Mouse (Mus musculus): ENCODE results near the gene Mamdc4. TPM values are rescaled to one million over a fixed set of nuclear protein-coding genes. Genes with fewer than 3 reads are reported as not detected.

Gene Mamdc4
- total RNA-seq, 2 experiments from 2014 or later: 1.3 to 3.2 TPM

DNA sequence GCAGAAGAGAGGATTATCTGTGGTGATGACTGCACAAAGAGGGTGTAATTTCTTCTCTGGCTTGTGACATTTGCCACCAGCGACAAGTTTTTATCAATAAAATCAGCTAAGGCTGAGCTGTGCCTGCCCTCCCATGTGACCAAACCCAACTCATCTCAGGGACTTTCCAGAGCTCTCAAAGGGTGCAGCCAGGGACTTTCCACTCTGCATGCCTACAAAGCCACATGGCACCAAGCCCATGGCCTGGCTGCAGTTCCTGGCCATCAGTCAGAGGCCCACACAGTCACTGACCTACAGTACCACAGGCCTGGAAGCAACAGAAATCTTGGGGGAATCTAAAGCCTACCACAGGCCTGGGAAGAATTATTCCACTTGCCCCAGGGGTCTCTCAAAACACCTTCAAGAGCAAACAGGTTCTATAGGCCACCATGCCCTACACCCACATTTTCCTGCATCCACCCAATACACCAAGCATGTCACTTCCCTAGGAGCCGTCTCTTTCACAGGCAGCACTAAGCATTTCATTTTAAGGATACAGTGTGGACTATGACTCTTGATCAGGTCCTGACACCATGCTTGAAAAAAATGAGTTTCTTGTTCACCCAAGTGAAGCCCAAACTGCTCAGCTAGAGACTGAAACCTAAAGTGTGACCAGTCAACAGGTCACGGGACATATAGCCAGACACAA lies 40.3 kb downstream of the Mamdc4 start:
- peak; percentile 72 for DNase-seq (ENCODE audit: low spot score)
- intact Hi-C loops (cut with DNase I): no loop called here

DNA sequence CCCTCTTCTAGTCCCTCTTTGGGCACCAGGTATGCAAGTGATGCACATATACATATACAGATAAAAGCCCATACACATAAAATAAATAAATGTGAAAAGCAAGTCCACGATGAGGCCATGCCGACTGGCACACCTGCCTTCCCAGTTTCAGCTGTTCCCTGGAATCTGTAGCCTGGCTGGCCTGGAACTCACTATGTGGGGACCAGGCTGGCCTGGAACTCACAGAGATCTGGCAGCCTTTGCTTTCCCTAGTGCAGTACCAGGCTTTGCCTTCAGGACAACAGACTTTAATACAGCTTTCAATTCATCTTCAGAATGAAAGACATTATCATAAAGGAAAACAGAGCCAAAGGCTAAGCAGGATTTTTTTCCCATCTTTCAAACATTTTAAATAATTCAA lies 40.9 kb downstream of the Mamdc4 start:
- no peak for DNase-seq (ENCODE audit: low spot score)
- intact Hi-C loops (cut with DNase I): no loop called here

DNA sequence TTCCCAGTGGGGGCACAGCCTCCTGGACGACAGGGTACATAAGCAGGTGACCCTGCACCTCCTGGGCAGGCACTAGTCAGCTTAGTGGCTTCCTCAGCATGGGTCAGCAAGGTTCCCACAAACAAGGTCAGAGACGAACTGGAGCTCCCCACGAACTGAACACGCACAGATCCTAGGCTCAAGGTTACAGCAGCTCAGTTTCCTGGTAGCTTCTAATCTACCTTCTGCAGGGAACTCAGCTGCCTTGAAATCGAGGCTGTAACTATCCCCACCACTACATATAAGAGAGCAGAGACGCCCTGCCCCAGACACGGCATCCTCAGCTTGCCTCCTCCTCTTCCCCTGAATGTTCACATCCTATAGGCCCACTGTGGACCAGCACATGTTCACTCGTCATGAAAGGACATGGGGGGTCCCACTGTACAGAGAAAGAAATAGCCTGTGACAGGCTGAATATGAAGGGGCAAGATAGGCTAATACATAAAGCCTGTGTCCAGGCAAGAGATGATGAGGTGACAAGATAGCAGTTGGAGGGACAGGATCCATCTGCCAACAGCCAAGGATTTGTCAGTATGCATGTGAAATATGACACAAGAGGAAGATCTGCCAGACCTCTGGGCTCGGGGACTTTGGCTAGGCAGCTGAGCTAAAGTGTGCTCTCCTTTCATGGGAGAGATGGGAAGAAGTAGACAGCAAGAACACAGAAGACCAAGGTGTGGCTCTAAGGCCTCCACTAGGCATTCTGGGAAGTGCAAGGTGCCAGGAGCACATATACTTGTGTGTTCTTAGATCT lies 47.9 kb downstream of the Mamdc4 start:
- DNase-seq (ENCODE audit: low spot score): no peak
- intact Hi-C loops (cut with DNase I): no loop called here

Other genes starting within 250 kb of the Mamdc4 start
- gene Man1b1, start 242.5 kb downstream of the Mamdc4 start, total RNA-seq (2021): 10 to 100 TPM; 18.0 to 20.9 TPM
- 1 to 10 TPM; 3.0 to 3.4 TPM for gene Dpp7, start 218.5 kb downstream of the Mamdc4 start, total RNA-seq (2021)
- gene Uap1l1, start 209.2 kb downstream of the Mamdc4 start, total RNA-seq (2021): 1 to 10 TPM; 4.0 to 6.1 TPM
- gene Sapcd2, start 202.5 kb downstream of the Mamdc4 start, total RNA-seq (2021): under 1 TPM; 0.16 to 0.50 TPM
- 10 to 100 TPM; 10.8 to 13.9 TPM for gene Entpd2, start 179.0 kb downstream of the Mamdc4 start, total RNA-seq (2021)
- gene Npdc1, start 175.5 kb downstream of the Mamdc4 start, total RNA-seq (2021): 10 to 100 TPM; 25.1 to 27.7 TPM
- gene Fut7, start 151.6 kb downstream of the Mamdc4 start, total RNA-seq (2021): under 1 TPM in 1 of 2 experiments, not detected in 1; 0.34 TPM
- gene Abca2, start 146.1 kb downstream of the Mamdc4 start, total RNA-seq (2021): 10 to 100 TPM; 31.2 to 36.2 TPM
- 1 to 10 TPM; 2.4 to 3.6 TPM for gene Clic3, start 118.0 kb downstream of the Mamdc4 start, total RNA-seq (2021)
- 10 to 100 TPM; 17.4 to 20.8 TPM for gene Paxx, start 113.8 kb downstream of the Mamdc4 start, total RNA-seq (2021)
- 100 to 1,000 TPM; 117 to 160 TPM for gene Ptgds, start 104.8 kb downstream of the Mamdc4 start, total RNA-seq (2021)
- gene Lcn12, start 80.9 kb downstream of the Mamdc4 start, total RNA-seq (2021): not detected
- gene Fbxw5, start 74.1 kb downstream of the Mamdc4 start, total RNA-seq (2021): 10 to 100 TPM; 85.7 to 91.2 TPM
- gene C8g, start 73.1 kb downstream of the Mamdc4 start, total RNA-seq (2021): under 1 TPM; 0.73 to 0.75 TPM
- gene Traf2, start 27.9 kb downstream of the Mamdc4 start, total RNA-seq (2021): 10 to 100 TPM; 15.4 to 17.3 TPM
- 100 to 1,000 TPM; 209 to 218 TPM for gene Edf1, start 17.0 kb downstream of the Mamdc4 start, total RNA-seq (2021)
- gene Phpt1, start 379 bp upstream of the Mamdc4 start, total RNA-seq (2021): 10 to 100 TPM; 63.0 to 70.0 TPM
- gene Ajm1, start 6.9 kb upstream of the Mamdc4 start, total RNA-seq (2021): under 1 TPM; 0.08 to 0.10 TPM
- gene Rabl6, start 33.7 kb upstream of the Mamdc4 start, total RNA-seq (2021): 10 to 100 TPM; 61.8 to 66.1 TPM
- not detected for gene Ccdc183, start 42.8 kb upstream of the Mamdc4 start, total RNA-seq (2021)
- 10 to 100 TPM; 27.9 to 31.6 TPM for gene Tmem141, start 47.2 kb upstream of the Mamdc4 start, total RNA-seq (2021)
- 1 to 10 TPM; 4.8 to 5.8 TPM for gene Fcna, start 53.2 kb upstream of the Mamdc4 start, total RNA-seq (2021)
- under 1 TPM; 0.73 to 0.99 TPM for gene Lcn8, start 78.3 kb upstream of the Mamdc4 start, total RNA-seq (2021)
- gene Lcn5, start 83.1 kb upstream of the Mamdc4 start, total RNA-seq (2021): not detected
- gene Lcn6, start 101.9 kb upstream of the Mamdc4 start, total RNA-seq (2021): not detected
- gene Lcn10, start 107.9 kb upstream of the Mamdc4 start, total RNA-seq (2021): not detected
- gene Obp2a, start 125.2 kb upstream of the Mamdc4 start, total RNA-seq (2021): not detected
- gene Bmyc, start 131.9 kb upstream of the Mamdc4 start, total RNA-seq (2021): 10 to 100 TPM in 1 of 2 experiments, 1 to 10 TPM in 1; 9.7 to 13.7 TPM
- not detected for gene Obp2b, start 162.2 kb upstream of the Mamdc4 start, total RNA-seq (2021)
- gene Lcn3, start 190.7 kb upstream of the Mamdc4 start, total RNA-seq (2021): not detected
- not detected for gene Lcn11, start 202.2 kb upstream of the Mamdc4 start, total RNA-seq (2021)
- gene Gm13539, start 207.4 kb upstream of the Mamdc4 start, total RNA-seq (2021): not detected
- gene Glt6d1, start 241.0 kb upstream of the Mamdc4 start, total RNA-seq (2021): not detected
- gene Lcn9, start 248.3 kb upstream of the Mamdc4 start, total RNA-seq (2021): not detected